Mouse (Mus musculus) retina, embryonic 14.5 days (tissue): ENCODE results near the gene AU022252.

Experiments
- DNase-seq: peaks from one replicate; pipeline ENCODE4 v3.0.0-alpha.2; 2015; ENCODE audit warnings: low spot score

Gene AU022252

DNA sequence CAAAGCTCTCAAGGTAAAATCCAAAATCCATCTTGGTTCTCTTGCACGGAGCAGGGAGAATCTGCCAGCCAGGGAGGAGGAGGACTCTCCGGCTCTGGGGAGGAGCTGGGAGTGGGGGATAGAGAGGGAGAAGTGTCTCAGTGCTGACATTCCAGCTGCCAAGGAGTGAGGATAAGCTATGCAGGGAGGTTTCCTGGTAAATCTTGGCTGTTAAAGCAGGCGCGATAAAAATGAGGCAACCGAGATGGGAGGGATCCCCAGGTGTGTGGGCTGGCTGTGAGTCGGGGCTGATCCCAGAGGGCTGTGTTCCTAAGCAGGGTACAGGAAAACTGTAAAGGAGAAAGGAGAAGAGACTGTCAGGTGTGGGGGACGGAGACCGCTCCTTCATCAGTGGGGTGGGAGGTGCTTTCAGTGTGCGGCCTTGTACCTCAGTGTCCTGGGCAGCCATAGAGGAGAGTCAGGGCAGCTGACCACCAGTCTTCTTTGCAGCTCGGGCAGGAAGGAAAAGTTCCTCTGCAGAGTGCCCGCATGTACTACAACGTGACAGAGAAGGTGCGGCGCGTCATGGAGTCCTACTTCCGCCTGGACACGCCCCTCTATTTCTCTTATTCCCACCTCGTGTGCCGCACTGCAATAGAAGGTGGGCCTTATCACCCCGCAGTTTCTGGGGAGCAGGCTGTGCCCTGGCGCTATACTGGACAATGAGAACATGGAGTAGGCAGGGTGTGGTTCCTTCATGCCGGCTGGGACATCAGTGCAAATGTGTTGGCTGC, 12.1 kb upstream of the AU022252 start:
- DNase-seq, result no peak

DNA sequence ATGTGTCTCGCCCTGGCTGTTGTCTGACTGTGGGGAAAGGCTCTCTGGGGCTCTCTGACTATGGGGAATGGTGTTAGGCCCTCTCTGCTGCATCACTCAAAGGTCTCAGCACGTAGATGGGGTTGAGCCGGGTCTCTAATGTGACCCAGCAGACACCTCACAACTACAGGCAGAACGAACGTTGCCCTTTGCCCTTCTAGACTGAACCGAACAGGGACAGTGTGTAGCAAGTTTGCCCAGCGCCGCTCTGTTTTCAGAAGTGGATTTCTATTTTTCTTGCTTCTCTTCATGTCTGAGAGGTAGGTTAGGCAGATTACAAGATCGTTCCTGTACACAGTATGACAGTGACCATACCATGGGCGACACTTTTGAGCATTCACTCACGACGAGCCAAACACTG, 10.1 kb upstream of the AU022252 start:
- no peak for DNase-seq

DNA sequence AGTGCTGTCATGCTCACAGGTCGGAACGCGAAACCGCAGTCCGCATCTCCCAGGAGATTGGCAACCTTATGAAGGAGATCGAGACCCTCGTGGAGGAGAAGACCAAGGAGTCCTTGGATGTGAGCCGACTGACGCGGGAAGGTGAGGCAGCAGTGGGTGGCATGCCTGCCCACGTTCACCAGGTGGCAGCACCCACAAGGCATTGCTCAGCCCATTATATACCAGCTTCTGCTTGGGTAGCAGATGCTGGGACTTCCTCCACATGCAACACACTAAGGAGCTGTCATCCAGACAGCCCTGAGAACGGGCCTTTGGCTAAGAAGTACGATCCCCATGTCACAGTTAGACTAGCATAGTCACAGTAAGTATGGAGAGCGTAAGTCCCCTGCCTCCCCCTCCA, 9.2 kb upstream of the AU022252 start:
- no peak for DNase-seq

DNA sequence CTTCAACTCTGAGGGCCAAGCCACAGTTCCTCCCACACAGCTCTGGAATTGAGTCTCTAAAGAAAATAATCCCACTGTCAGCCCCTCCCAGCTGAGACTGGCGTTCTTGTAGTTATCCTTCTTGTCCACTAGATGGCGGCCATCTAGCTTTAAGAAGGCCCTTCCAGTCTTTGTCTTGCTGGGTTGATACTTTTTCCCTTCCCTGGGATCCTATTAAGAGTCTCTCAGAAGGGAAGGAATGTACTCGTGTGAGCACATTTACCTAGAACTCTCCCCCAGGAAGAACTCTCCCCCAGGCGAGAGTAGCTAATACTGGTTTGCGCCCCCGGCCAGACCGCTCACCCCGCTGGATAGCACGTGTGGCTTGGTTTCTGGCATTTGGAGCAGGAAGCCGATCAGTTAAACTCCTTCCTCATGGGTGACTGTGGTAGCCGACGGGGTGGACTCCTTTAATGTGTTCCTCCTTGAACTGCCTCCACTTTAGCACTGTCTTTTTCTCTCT, 6.7 kb upstream of the AU022252 start:
- DNase-seq, result peak; percentile 89

DNA sequence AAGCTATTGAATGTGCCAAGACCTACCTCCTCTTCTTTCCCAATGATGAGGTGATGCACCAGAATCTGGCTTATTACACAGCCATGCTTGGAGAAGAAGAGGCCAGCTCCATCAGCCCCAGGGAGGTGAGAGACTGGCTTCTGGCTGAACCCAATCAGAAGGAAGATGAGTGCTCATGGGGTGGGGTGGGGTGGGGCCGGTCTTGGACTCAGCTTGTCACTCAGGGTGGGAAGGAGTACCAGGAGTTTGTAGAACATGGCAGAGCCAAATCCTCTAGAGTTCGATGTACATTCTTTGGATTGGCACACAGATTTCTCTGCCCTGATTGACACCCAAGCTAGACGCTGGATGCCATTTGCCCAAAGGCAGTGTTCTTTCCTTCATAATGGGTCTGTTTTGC, 6.1 kb upstream of the AU022252 start:
- no peak for DNase-seq

DNA sequence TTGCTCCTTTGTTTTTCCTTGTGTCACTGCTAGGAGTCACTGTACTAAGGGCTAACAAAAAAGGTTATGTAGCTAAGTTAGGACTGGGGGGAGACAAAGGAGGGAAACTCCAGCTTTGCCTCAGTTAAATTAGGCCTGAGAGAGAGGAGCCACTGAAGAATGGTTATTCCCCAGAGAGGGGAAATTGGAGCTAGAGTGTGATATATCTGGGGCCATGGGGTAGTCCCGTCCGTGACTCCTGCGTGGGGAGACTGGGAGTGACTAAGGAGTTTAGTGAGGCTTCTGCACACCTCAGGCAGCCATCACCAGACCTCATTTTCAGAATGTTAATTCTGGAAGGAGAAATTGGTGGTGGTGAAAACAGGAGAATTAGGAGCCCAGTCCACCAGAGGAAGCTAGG, 1.8 kb upstream of the AU022252 start:
- no peak for DNase-seq

GRCm38 (mm10) chr4:119233256-119233901, 867 bp upstream of the AU022252 start:
- peak; percentile 72 for DNase-seq

DNA sequence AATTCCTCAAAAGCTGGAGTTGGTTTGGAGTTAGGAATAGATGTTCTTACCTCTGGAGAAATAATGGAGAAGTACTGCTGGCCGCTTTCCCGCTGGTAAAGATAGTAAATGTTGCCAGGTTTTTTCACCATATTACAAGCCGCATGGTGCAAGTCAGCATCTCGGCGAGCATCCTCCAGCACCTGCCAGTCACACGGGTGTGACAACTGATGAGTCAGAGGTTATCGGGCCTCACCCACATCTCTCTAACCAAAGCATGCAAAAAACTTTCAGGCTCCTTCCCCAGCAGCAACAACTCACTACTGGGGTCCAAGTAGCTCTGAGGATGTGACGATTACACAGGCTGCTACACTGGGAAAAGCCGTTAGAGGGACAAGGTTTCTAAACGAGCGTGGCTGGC, 5.8 kb downstream of the AU022252 start:
- DNase-seq, result no peak

GRCm38 (mm10) chr4:119225719-119226118, 6.8 kb downstream of the AU022252 start:
- no peak for DNase-seq

- DNase-seq, result no peak
Observed at GRCm38 (mm10) chr4:119224534-119224933, 8.0 kb downstream of the AU022252 start.

GRCm38 (mm10) chr4:119223696-119224095, 8.8 kb downstream of the AU022252 start:
- peak; percentile 77 for DNase-seq

DNA sequence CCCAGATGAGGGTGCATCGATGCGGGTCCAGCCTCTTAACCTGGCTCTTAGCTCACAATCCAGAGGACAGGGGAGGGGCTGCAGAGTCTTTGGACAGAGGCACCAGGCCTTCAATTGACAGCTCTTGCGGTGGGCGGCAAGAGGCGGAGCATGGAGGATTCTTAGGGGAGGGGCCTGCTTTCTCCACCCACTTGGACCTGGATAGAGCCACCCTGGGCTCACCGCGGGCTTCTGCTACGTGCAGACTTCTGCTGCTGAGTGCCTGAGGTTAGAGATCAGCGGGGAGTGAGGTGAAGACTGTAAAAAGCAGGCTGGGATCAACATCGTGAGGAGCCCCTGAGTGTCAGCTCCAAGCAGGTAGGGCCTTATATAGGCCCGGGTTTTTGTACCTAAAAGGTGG, 14.3 kb downstream of the AU022252 start, which contains the start of gene Tmem269:
Gene Tmem269, minus strand, starts transcription at position 49 of the 400 bp plus-strand sequence.
- DNase-seq, result peak; percentile 19

DNA sequence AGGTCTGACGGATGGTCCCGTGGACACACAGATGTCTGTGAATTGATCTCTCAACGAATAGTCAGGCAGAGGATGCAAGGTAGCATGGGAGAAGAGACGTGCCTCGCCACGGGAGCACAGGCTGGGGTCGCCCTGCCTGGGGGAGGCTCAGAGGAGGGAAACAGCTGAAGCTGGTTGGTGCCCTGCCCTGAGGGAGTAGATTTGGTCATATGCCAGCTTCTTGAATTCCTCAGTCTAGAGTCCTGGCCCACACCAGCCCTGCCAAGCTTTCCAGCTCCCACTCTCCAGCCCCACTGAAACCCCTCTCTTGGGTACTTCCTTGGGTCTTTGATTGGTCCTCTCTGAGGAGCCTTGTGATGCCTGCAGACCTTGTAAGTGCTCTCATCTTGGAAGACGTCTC, 15.8 kb downstream of the AU022252 start:
- DNase-seq, result no peak

- peak; percentile 80 for DNase-seq
Observed at GRCm38 (mm10) chr4:119204672-119205071, 27.8 kb downstream of the AU022252 start.

DNA sequence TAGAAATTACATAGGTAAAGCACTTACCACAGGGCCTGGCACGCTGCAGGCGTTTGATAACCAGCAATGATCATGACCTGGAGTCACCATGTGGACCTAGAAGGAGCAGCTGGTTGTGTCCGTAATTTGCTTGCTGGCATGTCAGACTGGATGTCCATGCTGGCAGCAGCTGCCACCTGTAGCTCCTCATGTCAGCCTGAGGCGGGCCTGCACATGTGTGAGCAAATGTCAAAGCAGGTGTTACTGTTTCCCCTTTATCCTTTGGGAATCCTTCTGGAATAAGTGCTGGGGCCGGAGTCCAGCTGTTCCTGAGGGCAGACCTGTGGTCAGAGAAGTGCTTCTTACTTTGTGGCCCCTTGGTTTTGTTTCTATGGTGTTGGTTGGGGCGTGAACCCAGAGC, 34.4 kb downstream of the AU022252 start:
- DNase-seq, result no peak

GRCm38 (mm10) chr4:119195582-119196320, 36.8 kb downstream of the AU022252 start:
- no peak for DNase-seq

GRCm38 (mm10) chr4:119194909-119195581, 37.5 kb downstream of the AU022252 start, which contains the start of gene Svbp:
Gene Svbp (plus strand): TSS chr4:119195306.
- DNase-seq, result peak; percentile 90

- DNase-seq, result no peak
Observed at GRCm38 (mm10) chr4:119192757-119193156, 39.8 kb downstream of the AU022252 start.

GRCm38 (mm10) chr4:119191273-119191672, 41.2 kb downstream of the AU022252 start:
- no peak for DNase-seq

GRCm38 (mm10) chr4:119190618-119191017, 41.9 kb downstream of the AU022252 start:
- no peak for DNase-seq

GRCm38 (mm10) chr4:119189864-119190263, 42.6 kb downstream of the AU022252 start, which contains the start of gene Ermap:
Gene Ermap (minus strand): TSS chr4:119190011.
- DNase-seq, result no peak

- DNase-seq, result peak; percentile 21
Observed at GRCm38 (mm10) chr4:119189392-119189791, 43.1 kb downstream of the AU022252 start.
